Mouse (Mus musculus) hindbrain, embryonic 13.5 days (tissue): ENCODE measurements at regions not wholly inside any gene's neighbourhood (a gene's known extent, or its start where the extent isn't known, plus 50 kb on each side); places are given as distances from the start of the nearest gene placed in this dataset.

ENCODE experiments used
- ATAC-seq: fragments of 200-750 bp; cut with Nextera tagmentation; 2 replicates; pipeline ENCODE4 v1.8.0; 2017; ENCODE audit warnings: moderate TSS enrichment; ENCODE audit not compliant: low FRiP score
- H3K27ac ChIP-seq: fragments of 300-500 bp; sonication (generic); 2 replicates; pipeline ENCODE4 v1.5.1; 2015; ENCODE audit warnings: inconsistent platforms, mild to moderate bottlenecking, moderate library complexity
- H3K27me3 ChIP-seq: fragments of 300-500 bp; sonication (generic); 2 replicates; pipeline ENCODE4 v1.6.1; 2015; ENCODE audit warnings: mild to moderate bottlenecking, inconsistent platforms
- H3K36me3 ChIP-seq: fragments of 300-500 bp; sonication (generic); 2 replicates; pipeline ENCODE4 v1.6.1; 2015; ENCODE audit warnings: mild to moderate bottlenecking, inconsistent platforms
- H3K4me1 ChIP-seq: fragments of 300-500 bp; sonication (generic); replicated peaks from 2 replicates; pipeline ENCODE4 v1.6.1; 2015; ENCODE audit warnings: inconsistent platforms
- H3K4me2 ChIP-seq: fragments of 300-500 bp; sonication (generic); 2 replicates; pipeline ENCODE4 v1.6.1; 2015; ENCODE audit warnings: inconsistent platforms, mild to moderate bottlenecking, moderate library complexity
- H3K4me3 ChIP-seq: fragments of 300-500 bp; sonication (generic); 2 replicates; pipeline ENCODE4 v1.5.1; 2015; ENCODE audit warnings: mild to moderate bottlenecking, inconsistent platforms
- H3K9ac ChIP-seq: fragments of 300-500 bp; sonication (generic); 2 replicates; pipeline ENCODE4 v1.6.1; 2015; ENCODE audit warnings: mild to moderate bottlenecking, inconsistent platforms
- H3K9me3 ChIP-seq: fragments of 300-500 bp; sonication (generic); 2 replicates; pipeline ENCODE4 v1.6.1; 2016; ENCODE audit warnings: inconsistent platforms
- WGBS: fragments of 180-500 bp; shearing (Covaris S2); methylation state at CpG from one replicate; pipeline ENCODE4 v1.1.7; 2015; 5-methylcytosine and 5-hydroxymethylcytosine counted together

DNA sequence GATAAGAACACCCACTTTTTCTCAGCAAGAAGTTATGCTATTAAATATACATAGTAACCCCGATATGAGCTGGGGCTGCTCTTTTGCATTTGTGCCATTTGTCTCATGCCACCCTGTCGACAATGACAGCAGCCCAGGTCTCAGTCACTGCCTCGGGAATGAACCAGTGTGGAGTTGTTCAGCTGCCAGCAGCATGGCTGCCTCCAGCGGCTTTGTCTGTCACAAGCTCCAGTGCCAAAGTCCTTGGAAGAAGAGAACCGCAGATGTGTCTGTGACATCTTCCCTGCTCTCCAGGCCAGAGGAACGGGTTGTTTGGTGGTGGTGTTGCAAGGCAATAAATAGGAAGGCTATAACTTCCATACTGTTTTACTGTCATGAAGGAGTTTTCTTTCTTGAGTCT is 130.7 kb downstream of the Cep170 start:
- ATAC-seq: no peak
- no peaks in the 10 kb centered on the region for H3K27me3 ChIP-seq
- no peak overlapping the region for H3K4me2 ChIP-seq
- no peak overlapping the region for H3K4me3 ChIP-seq
- 88% methylated on average over 6 of the region's 6 CpGs for WGBS
- H3K4me1 ChIP-seq: no peaks in the 10 kb centered on the region
- no peak overlapping the region for H3K27ac ChIP-seq
- no peaks in the 10 kb centered on the region for H3K36me3 ChIP-seq
- no peaks in the 10 kb centered on the region for H3K9me3 ChIP-seq
- no peak overlapping the region for H3K9ac ChIP-seq

DNA sequence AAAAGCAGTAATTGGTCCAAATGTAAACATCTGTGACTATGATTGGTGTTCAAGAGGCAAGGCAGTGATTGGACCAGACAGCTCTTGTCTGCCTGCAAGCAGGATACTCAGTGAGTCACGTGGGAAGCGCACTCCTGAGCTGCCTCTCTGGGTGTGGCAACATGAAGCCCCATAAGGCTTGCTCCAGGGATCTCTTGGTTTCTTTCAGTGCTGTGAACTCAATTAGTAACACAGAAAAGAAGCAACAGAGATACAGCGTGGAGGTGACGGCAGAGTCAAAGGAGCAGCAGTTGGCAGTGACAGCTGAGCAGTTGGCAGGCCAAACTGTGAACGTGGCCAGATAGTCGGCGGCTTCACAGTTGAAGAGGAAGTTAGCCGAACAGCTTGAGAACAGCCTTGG is 131.9 kb downstream of the Cep170 start:
- ATAC-seq: no peak
- Histone ChIP-seq H3K27me3 (no peaks in the 10 kb centered on the region), H3K4me1 (no peaks in the 10 kb centered on the region), H3K4me3 (no peak overlapping the region), H3K9ac (no peak overlapping the region), H3K36me3 (no peaks in the 10 kb centered on the region), H3K27ac (no peak overlapping the region), H3K4me2 (no peak overlapping the region), H3K9me3 (no peaks in the 10 kb centered on the region)
- 70% methylated on average over 8 of the region's 8 CpGs for WGBS

DNA sequence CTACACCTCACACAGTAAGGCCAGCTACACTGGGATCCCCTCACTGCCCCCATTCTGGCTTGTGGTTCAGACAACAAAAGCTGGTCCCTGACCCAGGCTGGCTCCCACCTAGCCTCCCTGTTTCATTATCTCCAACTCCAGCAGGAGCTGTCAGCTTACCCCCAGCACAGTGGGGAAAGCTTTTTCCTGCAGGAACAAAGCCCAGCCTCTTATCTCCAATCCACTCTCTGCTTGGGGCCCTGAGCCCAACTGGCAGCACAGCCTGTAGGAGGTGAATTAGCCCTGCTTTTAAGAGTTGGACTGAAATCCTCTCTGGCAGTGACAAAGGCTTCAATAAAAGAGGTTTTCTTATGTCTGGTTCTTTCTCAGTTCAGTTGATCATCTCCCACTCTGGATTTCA is 138.7 kb downstream of the Cep170 start:
- H3K36me3 ChIP-seq: no peaks in the 10 kb centered on the region
- no peak overlapping the region for H3K4me2 ChIP-seq
- no peak overlapping the region for H3K4me3 ChIP-seq
- H3K9ac ChIP-seq: no peak overlapping the region
- H3K27me3 ChIP-seq: no peaks in the 10 kb centered on the region
- no peak for ATAC-seq
- no peaks in the 10 kb centered on the region for H3K4me1 ChIP-seq
- H3K9me3 ChIP-seq: no peaks in the 10 kb centered on the region
- no peak overlapping the region for H3K27ac ChIP-seq

DNA sequence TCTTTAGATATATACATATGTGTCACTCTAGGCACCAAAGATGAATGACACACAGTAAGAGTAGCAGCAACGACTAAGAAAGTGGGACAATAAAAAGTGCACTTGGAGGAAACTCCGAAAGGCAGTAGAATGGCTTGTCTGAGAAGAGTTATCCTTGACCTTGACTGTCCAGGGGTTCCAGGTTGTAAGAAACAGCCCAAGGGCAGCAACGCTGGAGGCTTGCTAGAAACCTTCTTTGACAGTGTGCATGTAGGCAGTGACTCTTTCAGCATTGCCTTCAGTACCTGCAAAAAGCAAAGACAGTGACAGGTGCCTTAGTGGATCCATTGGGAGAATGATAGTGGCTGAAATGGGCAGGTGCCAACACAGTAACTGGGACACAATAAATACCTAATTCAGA is 142.8 kb downstream of the Cep170 start:
- 80% methylated on average over 3 of the region's 3 CpGs for WGBS
- Histone ChIP-seq H3K36me3 (no peaks in the 10 kb centered on the region), H3K4me2 (no peak overlapping the region), H3K9me3 (no peaks in the 10 kb centered on the region), H3K4me3 (no peak overlapping the region), H3K4me1 (no peaks in the 10 kb centered on the region), H3K27me3 (no peaks in the 10 kb centered on the region), H3K9ac (no peak overlapping the region), H3K27ac (no peak overlapping the region)
- no peak for ATAC-seq

DNA sequence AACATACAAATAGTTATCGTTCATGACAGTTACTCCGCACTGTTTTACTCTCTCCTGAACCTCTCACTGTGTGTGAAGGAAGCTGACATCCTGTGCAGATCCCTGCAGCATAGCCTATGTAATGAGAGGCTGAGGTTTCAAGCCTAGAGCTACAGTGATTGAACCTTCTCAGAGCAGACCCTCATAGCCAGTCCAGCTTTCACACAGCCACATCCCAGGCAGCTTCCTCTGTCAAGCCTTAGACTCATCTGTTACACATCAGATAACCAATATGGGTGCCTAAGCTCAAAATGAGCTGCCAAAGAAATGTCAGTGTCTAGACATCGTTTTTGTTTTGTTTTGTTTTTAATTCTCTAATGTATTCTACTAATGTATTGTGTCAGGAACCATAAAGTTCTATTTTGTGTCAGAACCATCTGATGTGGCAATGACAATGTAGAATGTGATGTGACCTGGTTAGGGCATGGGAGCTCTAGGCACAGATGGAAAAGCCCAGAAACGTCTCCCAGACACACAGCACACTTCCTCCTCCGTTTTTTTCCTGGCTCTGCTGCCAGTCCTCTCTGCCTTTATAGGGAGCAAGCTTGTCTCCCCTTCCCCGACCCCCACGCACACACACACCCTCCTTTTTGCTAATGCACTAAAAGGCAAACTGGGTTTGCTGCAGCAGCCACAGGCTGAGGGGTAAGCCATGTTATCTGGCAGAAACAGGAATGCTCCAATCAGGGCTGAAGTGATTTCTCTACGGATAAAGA is 146.1 kb downstream of the Cep170 start:
- Histone ChIP-seq H3K4me3 (no peak overlapping the region), H3K27me3 (no peaks in the 10 kb centered on the region), H3K27ac (no peak overlapping the region), H3K4me2 (no peak overlapping the region), H3K4me1 (no peaks in the 10 kb centered on the region), H3K9me3 (no peaks in the 10 kb centered on the region; the same call in 1 of the 2 replicates), H3K36me3 (no peaks in the 10 kb centered on the region), H3K9ac (no peak overlapping the region)
- no peak for ATAC-seq
- 76% methylated on average over 8 of the region's 8 CpGs for WGBS

DNA sequence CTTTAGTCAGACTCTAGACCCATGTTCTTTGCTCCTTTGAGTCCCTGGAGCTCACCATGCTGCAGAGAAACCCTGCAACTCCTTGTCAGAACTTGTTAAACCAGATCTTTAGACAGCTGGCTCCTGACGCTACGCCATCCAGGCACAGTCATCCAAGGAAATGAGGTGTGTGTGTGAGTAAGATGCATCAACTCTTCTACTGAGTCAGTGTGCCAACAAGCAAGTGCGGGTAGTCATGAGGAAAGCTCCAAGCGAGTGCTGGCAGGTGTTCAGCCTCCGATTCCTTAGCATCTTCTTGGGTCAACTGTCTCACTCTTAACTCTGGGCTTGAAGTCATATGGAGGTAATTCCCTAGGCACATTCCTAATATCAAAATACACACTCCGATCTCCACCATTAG is 153.6 kb downstream of the Cep170 start:
- no peak for ATAC-seq
- Histone ChIP-seq H3K36me3 (no peaks in the 10 kb centered on the region), H3K9ac (no peak overlapping the region), H3K4me3 (no peak overlapping the region), H3K4me1 (0 out of 2 replicates have a peak, but pooled peaks cover 3% of the 10 kb centered on the region), H3K9me3 (no peaks in the 10 kb centered on the region), H3K4me2 (no peak overlapping the region), H3K27me3 (no peaks in the 10 kb centered on the region), H3K27ac (no peak overlapping the region)
- WGBS: 90% methylated on average over 6 of the region's 6 CpGs

DNA sequence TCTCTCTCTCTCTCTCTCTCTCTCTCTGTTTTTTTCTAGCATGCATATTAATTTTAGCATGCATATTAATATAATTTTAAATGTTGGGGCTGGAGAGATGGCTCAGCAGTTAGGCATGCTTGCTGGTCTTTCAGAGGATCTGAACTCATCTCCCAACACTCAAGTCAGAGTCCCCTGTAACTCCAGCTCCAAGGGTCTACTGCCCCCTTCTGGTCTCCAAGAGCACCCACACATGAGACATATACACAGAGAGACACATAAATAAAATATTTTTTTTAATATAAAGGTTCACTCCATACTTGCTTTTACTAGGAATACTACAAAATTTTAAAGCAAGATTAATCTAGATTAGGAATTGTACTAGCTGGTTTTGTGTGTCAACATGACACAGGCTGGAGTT is 155.2 kb downstream of the Cep170 start:
- no peak overlapping the region for H3K4me2 ChIP-seq
- 0 out of 2 replicates have a peak, but pooled peaks cover 3% of the 10 kb centered on the region for H3K4me1 ChIP-seq
- H3K27ac ChIP-seq: no peak overlapping the region
- ATAC-seq: no peak
- no peak overlapping the region for H3K4me3 ChIP-seq
- H3K9me3 ChIP-seq: no peaks in the 10 kb centered on the region
- H3K9ac ChIP-seq: no peak overlapping the region
- no peaks in the 10 kb centered on the region for H3K36me3 ChIP-seq
- H3K27me3 ChIP-seq: no peaks in the 10 kb centered on the region

DNA sequence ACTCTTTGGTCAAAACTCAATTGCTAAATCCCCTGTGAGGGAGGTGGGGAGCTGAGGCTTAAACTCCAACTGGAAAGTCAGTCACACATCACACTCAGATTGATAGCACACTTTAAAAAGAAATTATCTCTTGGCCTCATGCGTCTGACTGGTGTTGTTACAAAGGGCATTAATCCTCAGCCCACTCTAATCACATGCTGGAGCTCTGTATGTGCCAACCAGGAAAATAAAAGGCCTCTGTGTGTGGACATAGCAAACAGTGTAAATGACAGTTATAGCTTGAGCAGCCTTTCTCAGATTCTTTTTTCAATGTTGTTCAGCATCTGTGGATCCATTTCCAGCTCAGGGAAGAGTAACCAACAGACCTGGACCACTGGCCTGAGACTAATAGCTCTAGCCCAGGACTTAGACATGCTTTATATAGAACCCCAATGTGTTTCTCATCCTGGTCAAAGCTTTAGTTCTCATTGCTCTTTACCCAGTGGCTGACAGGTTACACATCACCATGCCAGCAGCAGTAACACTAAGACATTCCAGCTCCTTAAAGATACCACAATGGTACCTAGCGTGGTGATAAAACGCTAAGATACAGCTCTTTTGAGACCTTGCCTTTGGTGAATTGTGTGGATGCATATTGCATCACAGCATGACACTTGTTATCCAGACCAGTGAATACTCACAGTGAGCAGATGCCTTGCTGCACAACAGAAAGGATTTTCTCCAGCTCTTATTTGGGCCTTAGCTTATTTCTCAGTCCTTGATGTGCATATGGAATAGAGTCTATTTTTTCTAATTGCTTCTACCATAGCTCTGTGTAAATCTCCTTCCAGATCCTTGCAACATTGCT is 158.2 kb downstream of the Cep170 start:
- WGBS: 48% methylated on average over 3 of the region's 3 CpGs
- no peak overlapping the region for H3K4me2 ChIP-seq
- no peaks in the 10 kb centered on the region for H3K27me3 ChIP-seq
- no peaks in the 10 kb centered on the region for H3K36me3 ChIP-seq
- no peak overlapping the region for H3K9ac ChIP-seq
- H3K9me3 ChIP-seq: no peaks in the 10 kb centered on the region
- H3K4me3 ChIP-seq: no peak overlapping the region
- no peak for ATAC-seq
- H3K4me1 ChIP-seq: 0 out of 2 replicates have a peak, but pooled peaks cover 3% of the 10 kb centered on the region
- H3K27ac ChIP-seq: no peak overlapping the region

DNA sequence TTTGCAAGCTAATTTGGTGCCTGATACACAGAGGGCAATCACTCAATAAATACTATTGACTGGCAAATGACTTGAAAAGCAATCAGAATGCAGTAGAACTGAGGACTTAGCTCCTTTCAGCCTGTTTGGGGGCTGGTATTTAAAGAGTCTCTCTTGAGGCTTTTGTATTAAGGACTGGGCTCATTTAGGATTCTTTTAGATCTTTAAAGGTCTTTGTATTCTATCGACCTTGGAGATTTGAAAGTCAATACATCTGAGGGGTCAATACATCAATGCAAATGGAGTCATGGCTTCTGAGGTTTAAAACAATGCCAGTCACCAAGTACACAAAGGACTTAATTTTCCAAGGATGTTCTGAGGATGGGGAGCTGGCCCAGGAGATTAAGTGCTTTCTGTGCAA is 169.6 kb downstream of the Cep170 start:
- Histone ChIP-seq H3K4me1 (no peaks in the 10 kb centered on the region), H3K27me3 (no peaks in the 10 kb centered on the region), H3K27ac (no peak overlapping the region), H3K9me3 (no peaks in the 10 kb centered on the region), H3K36me3 (no peaks in the 10 kb centered on the region), H3K4me3 (no peak overlapping the region), H3K4me2 (no peak overlapping the region), H3K9ac (no peak overlapping the region)
- no peak for ATAC-seq
- 9% methylated on average over 1 of the region's 1 CpGs for WGBS

DNA sequence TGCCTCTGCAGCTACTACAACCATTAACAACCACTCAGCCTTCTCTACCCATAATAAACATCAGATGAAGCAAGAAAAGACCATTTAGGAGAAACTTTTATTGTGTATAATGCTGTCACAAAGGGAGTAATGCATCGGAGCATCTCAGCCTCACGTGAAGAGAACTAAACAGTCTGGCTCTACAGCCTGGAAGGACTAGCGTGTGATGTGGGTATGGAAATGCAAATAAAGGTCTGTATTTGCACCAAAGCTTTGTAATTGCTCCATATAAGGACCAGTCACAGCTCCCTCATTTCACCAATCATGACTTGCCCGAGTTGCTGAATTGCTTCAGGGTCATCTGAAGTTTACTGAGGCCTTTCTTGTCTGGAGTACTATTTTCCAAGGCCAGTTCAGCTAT is 190.7 kb downstream of the Cep170 start:
- WGBS: 67% methylated on average over 4 of the region's 4 CpGs
- Histone ChIP-seq H3K4me1 (peaks cover 10% of the 10 kb centered on the region), H3K27me3 (no peaks in the 10 kb centered on the region), H3K27ac (no peak overlapping the region), H3K9ac (no peak overlapping the region), H3K36me3 (no peaks in the 10 kb centered on the region), H3K4me3 (no peak overlapping the region), H3K4me2 (no peak overlapping the region), H3K9me3 (no peaks in the 10 kb centered on the region)
- ATAC-seq: no peak

DNA sequence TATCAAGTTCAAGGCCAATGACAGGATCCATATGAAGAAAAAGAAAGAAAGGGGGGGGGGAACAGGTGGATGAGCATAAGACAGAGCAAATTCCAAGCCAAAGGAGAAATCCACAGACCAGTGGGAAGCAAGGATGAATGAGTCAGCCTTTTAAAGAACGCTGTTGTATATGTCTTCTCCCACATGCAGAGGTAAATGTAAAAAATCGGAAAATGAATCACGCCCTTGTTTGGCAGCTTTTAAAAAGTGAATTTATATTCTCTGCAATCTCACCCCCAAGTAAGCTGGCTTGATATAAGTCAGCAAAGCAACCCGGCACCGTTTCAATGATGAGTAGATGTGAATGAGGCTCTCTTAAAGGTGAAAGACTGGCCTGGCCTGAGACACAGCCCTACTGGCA is 191.7 kb downstream of the Cep170 start:
- Histone ChIP-seq H3K4me3 (no peak overlapping the region), H3K27ac (no peak overlapping the region), H3K4me1 (peaks cover 3% of the 10 kb centered on the region), H3K4me2 (no peak overlapping the region), H3K9me3 (no peaks in the 10 kb centered on the region), H3K36me3 (no peaks in the 10 kb centered on the region), H3K27me3 (no peaks in the 10 kb centered on the region), H3K9ac (no peak overlapping the region)
- ATAC-seq: no peak
- 96% methylated on average over 5 of the region's 5 CpGs for WGBS

DNA sequence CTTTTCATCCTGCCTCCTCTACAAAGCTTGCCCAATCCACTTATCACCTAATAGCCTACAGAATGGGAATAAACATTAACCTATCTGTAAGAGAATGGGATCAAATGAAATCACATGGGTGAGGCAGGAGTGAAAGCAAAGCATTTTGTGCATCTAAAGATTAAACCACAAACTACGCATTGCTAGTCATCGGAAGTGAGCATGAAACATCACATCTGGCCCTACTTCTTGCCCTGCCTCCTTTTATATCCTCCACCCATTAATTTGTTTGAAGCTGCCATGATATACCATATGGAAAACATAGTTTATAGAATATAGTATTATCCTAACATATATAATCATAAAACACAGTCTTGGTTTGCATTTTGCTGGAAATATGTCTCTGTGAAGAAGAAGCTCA is 192.6 kb downstream of the Cep170 start:
- WGBS: 100% methylated on average over 2 of the region's 2 CpGs
- H3K27me3 ChIP-seq: no peaks in the 10 kb centered on the region
- H3K36me3 ChIP-seq: no peaks in the 10 kb centered on the region
- no peaks in the 10 kb centered on the region for H3K9me3 ChIP-seq
- no peak overlapping the region for H3K4me2 ChIP-seq
- no peak overlapping the region for H3K4me3 ChIP-seq
- ATAC-seq: no peak
- H3K27ac ChIP-seq: no peak overlapping the region
- no peak overlapping the region for H3K9ac ChIP-seq
- no peaks in the 10 kb centered on the region for H3K4me1 ChIP-seq

DNA sequence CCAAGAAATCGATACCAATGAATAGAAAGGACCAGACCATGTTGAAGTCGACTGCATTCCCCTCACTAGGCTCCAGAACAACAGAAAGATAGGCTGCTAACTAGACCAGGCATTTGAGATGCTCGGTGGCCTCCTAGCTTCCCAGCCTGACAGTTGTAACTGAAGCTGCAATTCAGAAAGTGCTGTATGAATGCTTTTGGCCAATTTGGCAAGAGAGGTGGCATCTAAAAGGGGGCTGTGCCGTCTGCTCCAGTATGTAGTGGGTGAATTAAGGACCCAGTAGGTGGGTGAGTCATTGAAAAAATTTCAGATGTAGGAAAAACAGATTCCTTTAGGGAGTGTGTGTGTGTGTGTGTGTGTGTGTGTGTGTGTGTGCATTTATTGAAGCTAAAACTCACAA is 195.0 kb downstream of the Cep170 start:
- 84% methylated on average over 4 of the region's 4 CpGs for WGBS
- Histone ChIP-seq H3K36me3 (no peaks in the 10 kb centered on the region), H3K27ac (no peak overlapping the region), H3K9me3 (no peaks in the 10 kb centered on the region), H3K4me1 (no peaks in the 10 kb centered on the region), H3K9ac (no peak overlapping the region), H3K4me2 (no peak overlapping the region), H3K4me3 (no peak overlapping the region), H3K27me3 (no peaks in the 10 kb centered on the region)
- no peak for ATAC-seq
